Mouse (Mus musculus): ENCODE data around the gene Ccdc107. TPM values are rescaled to one million over a fixed set of nuclear protein-coding genes. Genes with fewer than 3 reads are reported as not detected.

Ccdc107 gene
- polyA plus RNA-seq, 1 experiment from 2014 or later, result 71.6 TPM

DNA sequence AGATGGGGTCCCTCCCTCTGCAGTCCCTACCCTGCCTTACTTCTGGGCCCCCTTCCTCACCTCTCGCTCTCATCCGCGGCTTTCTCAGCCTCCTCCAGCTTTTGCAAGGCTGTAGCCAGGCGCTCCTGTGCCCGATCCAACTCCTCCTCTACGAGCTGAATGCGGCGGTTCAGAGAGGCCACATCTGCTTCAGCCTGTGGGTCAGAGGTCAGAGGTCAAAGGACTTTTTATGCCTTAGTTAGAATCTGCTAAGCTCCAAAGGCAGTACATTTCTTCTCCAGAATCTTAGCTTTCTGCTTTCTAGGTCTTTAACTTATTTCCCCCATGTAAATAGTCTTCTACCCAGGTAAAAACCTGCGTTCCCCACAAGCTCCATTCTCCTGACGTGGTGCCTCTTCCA lies 26.9 kb downstream of the Ccdc107 start:
- Histone ChIP-seq H3K4me2 (replicated peaks) (peak overlapping the region; percentile 83), H3K36me3 (peaks cover 18% of the 10 kb centered on the region), H3K27me3 (peaks cover 34% of the 10 kb centered on the region), H3K9me3 (no peaks in the 10 kb centered on the region), H3K4me1 (peaks cover 59% of the 10 kb centered on the region), H3K27ac (no peak overlapping the region), H3K4me3 (peak overlapping the region; percentile 25), H3K9ac (no peak overlapping the region)
- ATAC-seq (ENCODE audit: low FRiP score, low read depth), result no peak
- WGBS, result 17% methylated on average over 10 of the region's 10 CpGs

DNA sequence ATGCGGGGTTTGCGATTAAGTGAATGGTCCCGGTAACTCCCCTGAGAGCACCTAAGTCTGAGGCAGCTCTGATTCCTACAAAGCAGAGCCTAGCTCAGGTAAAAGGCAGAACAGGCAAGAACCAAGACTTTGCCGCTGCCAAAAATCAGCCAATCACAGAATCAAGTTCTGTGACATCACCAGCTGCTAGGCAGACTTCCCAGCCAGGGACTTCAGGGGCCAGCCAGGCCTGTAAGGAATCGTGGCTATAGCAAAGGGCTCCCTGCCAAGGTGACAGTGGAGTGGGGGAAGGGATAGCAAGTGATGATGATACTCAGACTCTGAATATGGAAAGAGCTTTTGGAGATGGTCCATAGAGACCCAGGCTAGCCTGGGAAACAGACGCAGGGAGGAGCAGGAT lies 27.3 kb downstream of the Ccdc107 start:
- no peak for ATAC-seq (ENCODE audit: low FRiP score, low read depth)
- Histone ChIP-seq H3K9me3 (no peaks in the 10 kb centered on the region), H3K27ac (0 out of 2 replicates have a peak overlapping the region, but pooled peaks have one; percentile 28), H3K4me1 (peaks cover 57% of the 10 kb centered on the region), H3K27me3 (peaks cover 38% of the 10 kb centered on the region), H3K4me2 (replicated peaks) (peak overlapping the region; percentile 83), H3K4me3 (peak overlapping the region; percentile 25), H3K36me3 (peaks cover 18% of the 10 kb centered on the region), H3K9ac (no peak overlapping the region)
- WGBS, result 12% methylated on average over 6 of the region's 6 CpGs

DNA sequence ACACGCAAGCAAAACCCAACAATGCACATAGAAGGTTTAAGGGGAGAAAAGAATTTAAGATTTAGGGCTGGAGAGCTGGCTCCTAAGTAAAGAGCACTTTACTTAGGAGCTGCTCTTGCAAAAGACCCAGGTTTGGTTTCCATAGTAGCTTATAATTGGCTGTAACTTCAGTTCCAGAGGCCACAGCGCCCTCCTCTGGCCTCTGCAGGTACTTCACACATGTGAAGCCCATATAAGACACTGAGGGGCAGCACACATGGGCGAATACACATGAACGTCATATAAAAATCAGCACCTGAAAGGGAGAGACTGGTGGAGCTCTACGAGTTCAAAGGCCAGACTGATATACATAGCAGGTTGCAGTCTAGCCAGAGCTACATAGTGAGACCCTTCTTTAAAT lies 35.2 kb downstream of the Ccdc107 start:
- Histone ChIP-seq H3K4me1 (peaks cover 14% of the 10 kb centered on the region), H3K9ac (no peak overlapping the region), H3K9me3 (no peaks in the 10 kb centered on the region), H3K36me3 (peaks cover 20% of the 10 kb centered on the region), H3K27ac (no peak overlapping the region), H3K4me3 (no peak overlapping the region), H3K4me2 (replicated peaks) (no peak overlapping the region), H3K27me3 (peaks cover 29% of the 10 kb centered on the region)
- WGBS, result 62% methylated on average over 5 of the region's 5 CpGs
- no peak for ATAC-seq (ENCODE audit: low FRiP score, low read depth)

DNA sequence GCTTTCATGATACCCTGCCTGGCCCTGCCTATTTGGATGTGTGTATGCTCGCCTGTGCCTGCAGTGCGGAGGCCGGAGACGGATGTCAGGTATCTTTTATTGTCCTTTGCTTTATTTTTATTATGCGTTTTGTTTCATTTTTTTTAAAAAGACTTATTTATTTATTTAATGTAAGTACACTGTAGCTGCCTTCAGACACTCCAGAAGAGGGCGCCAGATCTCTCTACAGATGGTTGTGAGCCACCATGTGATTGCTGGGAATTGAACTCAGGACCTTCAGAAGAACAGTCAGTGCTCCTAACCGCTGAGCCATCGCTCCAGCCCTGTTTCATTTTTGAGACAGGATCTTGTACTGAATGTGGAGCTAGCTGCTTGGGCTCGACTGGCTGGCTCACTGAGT lies 35.8 kb downstream of the Ccdc107 start:
- Histone ChIP-seq H3K4me2 (replicated peaks) (no peak overlapping the region), H3K36me3 (peaks cover 26% of the 10 kb centered on the region), H3K9ac (no peak overlapping the region), H3K27me3 (peaks cover 23% of the 10 kb centered on the region), H3K4me3 (no peak overlapping the region), H3K27ac (no peak overlapping the region), H3K9me3 (no peaks in the 10 kb centered on the region), H3K4me1 (peaks cover 8% of the 10 kb centered on the region)
- 77% methylated on average over 9 of the region's 9 CpGs for WGBS
- ATAC-seq (ENCODE audit: low FRiP score, low read depth), result no peak

DNA sequence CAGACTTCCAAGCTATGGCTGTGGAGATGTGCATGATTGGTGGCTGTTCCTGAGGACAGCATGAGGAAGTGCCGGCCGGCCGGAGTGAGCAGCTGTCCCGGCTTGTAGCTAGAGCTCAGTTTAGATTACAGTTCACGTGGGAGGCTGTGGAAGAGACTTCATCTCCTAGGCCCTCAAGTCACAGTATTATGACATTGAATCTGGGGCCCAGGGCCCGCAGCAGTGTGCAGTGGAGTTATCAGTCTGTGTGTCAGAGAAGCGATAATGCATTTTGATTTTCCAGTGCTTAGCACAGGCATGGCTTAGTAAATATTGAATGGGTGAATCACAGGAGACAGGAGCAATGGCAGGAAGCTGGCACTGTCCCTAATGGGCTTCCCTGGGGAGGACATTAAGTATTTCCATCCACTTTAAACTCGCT lies 37.4 kb downstream of the Ccdc107 start:
- ATAC-seq (ENCODE audit: low FRiP score, low read depth), result 0 out of 2 replicates have a peak, but pooled peaks have one; percentile 33
- H3K9me3 ChIP-seq, result no peaks in the 10 kb centered on the region
- H3K4me2 ChIP-seq (replicated peaks), result no peak overlapping the region
- H3K36me3 ChIP-seq, result peaks cover 42% of the 10 kb centered on the region
- WGBS, result 72% methylated on average over 8 of the region's 8 CpGs
- no peak overlapping the region for H3K27ac ChIP-seq
- H3K27me3 ChIP-seq, result peaks cover 10% of the 10 kb centered on the region
- no peak overlapping the region for H3K9ac ChIP-seq
- no peak overlapping the region for H3K4me3 ChIP-seq
- no peaks in the 10 kb centered on the region for H3K4me1 ChIP-seq

DNA sequence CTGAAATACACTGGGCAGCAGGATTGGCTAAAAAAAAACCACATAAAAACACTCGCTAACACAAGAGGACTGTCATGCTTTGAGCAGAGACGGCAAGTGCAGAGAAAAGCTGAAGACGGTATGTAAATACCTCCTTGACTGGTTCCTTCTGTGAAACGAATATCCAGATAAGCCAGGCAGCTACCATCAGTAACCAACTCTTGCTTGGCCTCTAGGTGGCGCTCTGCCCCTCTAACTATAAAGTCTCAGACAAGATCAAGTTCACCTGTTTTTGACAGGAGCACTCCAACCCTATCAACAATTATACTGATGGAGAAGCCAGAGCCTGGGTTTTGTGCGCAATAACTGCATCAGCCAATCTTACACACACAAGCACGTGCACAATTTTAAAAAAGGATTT lies 37.9 kb downstream of the Ccdc107 start:
- Histone ChIP-seq H3K9me3 (no peaks in the 10 kb centered on the region), H3K9ac (no peak overlapping the region), H3K36me3 (peaks cover 47% of the 10 kb centered on the region), H3K27me3 (peaks cover 5% of the 10 kb centered on the region), H3K4me1 (no peaks in the 10 kb centered on the region), H3K4me2 (replicated peaks) (no peak overlapping the region), H3K4me3 (no peak overlapping the region), H3K27ac (no peak overlapping the region)
- WGBS, result 29% methylated on average over 7 of the region's 7 CpGs
- no peak for ATAC-seq (ENCODE audit: low FRiP score, low read depth)

DNA sequence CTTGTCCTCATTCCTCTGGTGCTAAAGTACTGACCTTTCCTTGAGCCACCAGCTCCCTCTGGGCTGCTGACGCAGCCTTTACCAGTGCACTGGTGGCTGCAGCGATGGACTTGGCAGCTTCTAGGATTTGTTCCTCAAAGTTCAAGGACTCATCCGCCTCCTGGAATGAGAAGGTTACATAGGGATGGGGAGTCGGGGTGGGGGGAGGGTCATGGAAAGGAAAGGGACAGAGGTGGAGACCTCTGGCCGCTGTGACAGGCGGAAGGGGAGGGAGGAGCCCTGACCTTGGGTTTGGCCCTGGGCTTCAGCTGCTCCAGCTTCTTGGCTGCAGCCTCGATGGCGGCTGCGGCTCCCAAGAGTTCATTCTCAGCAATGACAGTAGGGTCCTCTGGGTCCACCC lies 40.6 kb downstream of the Ccdc107 start:
- no peak overlapping the region for H3K4me3 ChIP-seq
- no peaks in the 10 kb centered on the region for H3K27me3 ChIP-seq
- H3K27ac ChIP-seq, result no peak overlapping the region
- H3K4me2 ChIP-seq (replicated peaks), result no peak overlapping the region
- no peaks in the 10 kb centered on the region for H3K4me1 ChIP-seq
- H3K9me3 ChIP-seq, result no peaks in the 10 kb centered on the region
- H3K36me3 ChIP-seq, result peaks cover 73% of the 10 kb centered on the region
- 94% methylated on average over 9 of the region's 9 CpGs for WGBS
- no peak overlapping the region for H3K9ac ChIP-seq
- ATAC-seq (ENCODE audit: low FRiP score, low read depth), result no peak

DNA sequence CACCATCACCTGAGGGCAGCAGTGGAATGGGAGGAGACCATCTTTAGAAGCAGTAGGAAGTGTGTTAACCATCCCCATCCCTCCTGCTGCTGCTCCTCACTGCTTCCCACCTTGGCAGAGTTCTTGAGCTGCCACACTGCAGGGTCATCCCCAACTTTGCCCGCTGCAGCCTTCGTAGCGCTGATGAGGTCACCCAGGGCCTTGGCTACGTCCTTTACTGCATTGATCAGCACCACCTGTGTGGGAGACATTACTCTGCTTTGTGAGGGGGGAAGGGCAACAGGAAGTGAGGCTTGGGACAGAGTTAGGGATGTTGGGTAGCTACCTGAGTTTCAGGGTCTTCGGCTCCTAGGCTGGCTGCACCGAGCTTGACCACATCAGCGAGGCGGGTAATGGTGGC lies 42.9 kb downstream of the Ccdc107 start:
- H3K36me3 ChIP-seq, result peaks cover 97% of the 10 kb centered on the region
- no peaks in the 10 kb centered on the region for H3K27me3 ChIP-seq
- no peak for ATAC-seq (ENCODE audit: low FRiP score, low read depth)
- no peaks in the 10 kb centered on the region for H3K4me1 ChIP-seq
- H3K9ac ChIP-seq, result no peak overlapping the region
- no peak overlapping the region for H3K27ac ChIP-seq
- H3K9me3 ChIP-seq, result no peaks in the 10 kb centered on the region
- H3K4me3 ChIP-seq, result no peak overlapping the region
- 90% methylated on average over 8 of the region's 8 CpGs for WGBS
- H3K4me2 ChIP-seq (replicated peaks), result no peak overlapping the region

DNA sequence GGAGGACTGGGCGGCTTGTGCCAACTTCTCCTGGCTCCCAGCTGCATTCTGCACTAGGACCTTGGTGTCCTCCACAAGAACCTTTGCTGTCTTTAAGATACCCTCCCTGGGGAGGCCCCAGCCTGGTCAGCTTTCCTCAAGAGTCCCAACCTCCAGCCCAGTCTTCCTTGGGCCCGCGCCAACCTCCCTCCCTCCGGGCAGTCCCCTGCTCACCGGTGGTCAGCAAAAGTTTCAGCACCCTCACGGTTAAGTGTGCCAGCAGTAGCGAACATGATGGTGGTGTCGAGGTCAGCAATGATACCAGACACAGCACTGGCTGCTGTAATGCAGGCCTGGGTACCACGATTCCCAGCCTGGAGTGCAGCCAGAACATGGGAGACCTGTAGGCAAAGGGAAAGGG lies 43.3 kb downstream of the Ccdc107 start:
- no peaks in the 10 kb centered on the region for H3K27me3 ChIP-seq
- peaks cover 99% of the 10 kb centered on the region for H3K36me3 ChIP-seq

DNA sequence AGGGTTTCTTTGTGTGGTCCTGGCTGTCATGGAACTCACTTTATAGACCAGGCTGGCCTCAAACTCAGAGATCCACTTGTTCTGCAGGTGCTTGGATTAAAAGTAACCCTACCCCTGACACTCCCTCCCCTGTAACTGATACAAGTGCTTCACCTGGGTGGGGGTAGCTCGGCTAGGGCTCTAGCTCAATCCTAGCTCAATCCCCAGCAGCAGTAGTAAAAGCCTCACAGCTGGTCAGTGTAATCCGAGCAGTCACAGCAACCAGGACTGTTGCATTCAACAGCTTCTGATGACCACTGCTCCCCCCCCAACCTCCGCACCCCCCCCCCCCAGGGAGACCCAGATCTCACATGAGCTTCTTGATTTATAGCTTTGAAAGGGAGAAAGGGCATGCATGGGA lies 49.3 kb downstream of the Ccdc107 start:
- H3K9me3 ChIP-seq, result no peaks in the 10 kb centered on the region
- H3K4me3 ChIP-seq, result no peak overlapping the region
- no peak overlapping the region for H3K27ac ChIP-seq
- peaks cover 99% of the 10 kb centered on the region for H3K36me3 ChIP-seq
- WGBS, result 50% methylated on average over 3 of the region's 3 CpGs
- H3K4me1 ChIP-seq, result no peaks in the 10 kb centered on the region
- H3K27me3 ChIP-seq, result no peaks in the 10 kb centered on the region
- no peak for ATAC-seq (ENCODE audit: low FRiP score, low read depth)
- no peak overlapping the region for H3K9ac ChIP-seq
- H3K4me2 ChIP-seq (replicated peaks), result no peak overlapping the region

More for the DNA sequence above, 43.3 kb downstream of the Ccdc107 start:
- no peaks in the 10 kb centered on the region for H3K9me3 ChIP-seq
- no peak overlapping the region for H3K4me2 ChIP-seq (replicated peaks)
- ATAC-seq (ENCODE audit: low FRiP score, low read depth), result no peak
- no peak overlapping the region for H3K9ac ChIP-seq
- no peaks in the 10 kb centered on the region for H3K4me1 ChIP-seq
- 96% methylated on average over 9 of the region's 9 CpGs for WGBS
- no peak overlapping the region for H3K27ac ChIP-seq
- H3K4me3 ChIP-seq, result no peak overlapping the region

Other genes with a start within 250 kb of the Ccdc107 start
- 0.70 and 0.71 TPM in 2 replicates for gene Atp8b5, start 225.7 kb upstream of the Ccdc107 start, polyA plus RNA-seq (2015; fragmentation: Nextera tagmentation; extraction: Ambion mirVana)
- 13.1 and 14.7 TPM in 2 replicates for gene Rusc2, start 110.9 kb upstream of the Ccdc107 start, polyA plus RNA-seq (2015; fragmentation: Nextera tagmentation; extraction: Ambion mirVana)
- not detected in 2 replicates for gene Fam166b, start 63.8 kb upstream of the Ccdc107 start, polyA plus RNA-seq (2015; fragmentation: Nextera tagmentation; extraction: Ambion mirVana)
- 7.7 and 10.3 TPM in 2 replicates for gene Tesk1, start 51.0 kb upstream of the Ccdc107 start, polyA plus RNA-seq (2015; fragmentation: Nextera tagmentation; extraction: Ambion mirVana)
- 3.0 and 4.2 TPM in 2 replicates for gene Cd72, start 38.3 kb upstream of the Ccdc107 start, polyA plus RNA-seq (2015; fragmentation: Nextera tagmentation; extraction: Ambion mirVana)
- gene Sit1, start 9.2 kb upstream of the Ccdc107 start, polyA plus RNA-seq (2015; fragmentation: Nextera tagmentation; extraction: Ambion mirVana), result not detected in 2 replicates
- 43.8 and 47.3 TPM in 2 replicates for gene Arhgef39, start 6.8 kb downstream of the Ccdc107 start, polyA plus RNA-seq (2015; fragmentation: Nextera tagmentation; extraction: Ambion mirVana)
- gene Car9, start 14.1 kb downstream of the Ccdc107 start, polyA plus RNA-seq (2015; fragmentation: Nextera tagmentation; extraction: Ambion mirVana), result 2.3 and 3.3 TPM in 2 replicates
- gene Tpm2, start 30.9 kb downstream of the Ccdc107 start, polyA plus RNA-seq (2015; fragmentation: Nextera tagmentation; extraction: Ambion mirVana), result 370 and 372 TPM in 2 replicates
- 58.7 and 60.0 TPM in 2 replicates for gene Creb3, start 69.4 kb downstream of the Ccdc107 start, polyA plus RNA-seq (2015; fragmentation: Nextera tagmentation; extraction: Ambion mirVana)
- gene Tln1, start 69.8 kb downstream of the Ccdc107 start, polyA plus RNA-seq (2015; fragmentation: Nextera tagmentation; extraction: Ambion mirVana), result 60.4 and 63.6 TPM in 2 replicates
- gene Rgp1, start 85.8 kb downstream of the Ccdc107 start, polyA plus RNA-seq (2015; fragmentation: Nextera tagmentation; extraction: Ambion mirVana), result 35.0 and 38.5 TPM in 2 replicates
- gene Gba2, start 86.0 kb downstream of the Ccdc107 start, polyA plus RNA-seq (2015; fragmentation: Nextera tagmentation; extraction: Ambion mirVana), result 26.9 and 27.0 TPM in 2 replicates
- gene Msmp, start 91.6 kb downstream of the Ccdc107 start, polyA plus RNA-seq (2015; fragmentation: Nextera tagmentation; extraction: Ambion mirVana), result 1.4 and 2.2 TPM in 2 replicates
- gene Npr2, start 139.0 kb downstream of the Ccdc107 start, polyA plus RNA-seq (2015; fragmentation: Nextera tagmentation; extraction: Ambion mirVana), result 18.7 and 20.2 TPM in 2 replicates
- 0.84 and 1.00 TPM in 2 replicates for gene Spag8, start 160.7 kb downstream of the Ccdc107 start, polyA plus RNA-seq (2015; fragmentation: Nextera tagmentation; extraction: Ambion mirVana)
- gene Hint2, start 163.6 kb downstream of the Ccdc107 start, polyA plus RNA-seq (2015; fragmentation: Nextera tagmentation; extraction: Ambion mirVana), result 78.3 and 90.2 TPM in 2 replicates
- 7.8 and 8.2 TPM in 2 replicates for gene Tmem8b, start 176.1 kb downstream of the Ccdc107 start, polyA plus RNA-seq (2015; fragmentation: Nextera tagmentation; extraction: Ambion mirVana)
- 2.5 and 2.6 TPM in 2 replicates for gene Fam221b, start 176.2 kb downstream of the Ccdc107 start, polyA plus RNA-seq (2015; fragmentation: Nextera tagmentation; extraction: Ambion mirVana)
- gene Olfr70, start 207.9 kb downstream of the Ccdc107 start, polyA plus RNA-seq (2015; fragmentation: Nextera tagmentation; extraction: Ambion mirVana), result not detected in 2 replicates
- not detected in 2 replicates for gene Olfr71, start 217.4 kb downstream of the Ccdc107 start, polyA plus RNA-seq (2015; fragmentation: Nextera tagmentation; extraction: Ambion mirVana)
- gene Hrct1, start 234.3 kb downstream of the Ccdc107 start, polyA plus RNA-seq (2015; fragmentation: Nextera tagmentation; extraction: Ambion mirVana), result 1.7 and 2.3 TPM in 2 replicates
- gene Spaar, start 237.1 kb downstream of the Ccdc107 start, polyA plus RNA-seq (2015; fragmentation: Nextera tagmentation; extraction: Ambion mirVana), result 0.33 and 0.63 TPM in 2 replicates